Mouse (Mus musculus) myocyte (in vitro differentiated cells): Measurements from ENCODE around the gene Akr1c21. TPM values are rescaled to one million over a fixed set of nuclear protein-coding genes. Genes with fewer than 3 reads are reported as not detected.
"Not testable (repeated sequence)": the region's sequence is repeated elsewhere in the genome, so short reads cannot be mapped to it uniquely, and the experiment has no call there.

Experiments used
- H3K27me3 ChIP-seq: one replicate; pipeline ENCODE4 v1.6.1; 2011; ENCODE audit not compliant: control insufficient read depth, insufficient read depth, insufficient read length
- H3K36me3 ChIP-seq: one replicate; pipeline ENCODE4 v1.6.1; 2011; ENCODE audit not compliant: control insufficient read depth, insufficient read depth
- H3K4me2 ChIP-seq: one replicate; pipeline ENCODE4 v1.6.1; 2011; ENCODE audit warnings: low read depth, control low read depth
- H3K4me3 ChIP-seq: one replicate; pipeline ENCODE4 v1.5.1; 2011; ENCODE audit warnings: mild to moderate bottlenecking, control low read depth, moderate library complexity
- H3K79me2 ChIP-seq: one replicate; pipeline ENCODE4 v1.6.1; 2011; ENCODE audit not compliant: control insufficient read depth, insufficient read depth
- H3ac ChIP-seq: one replicate; pipeline ENCODE4 v1.6.1; 2011; ENCODE audit not compliant: control insufficient read depth, insufficient read length
- CEBPB ChIP-seq: IDR thresholded peaks from 2 replicates; pipeline ENCODE4 v1.6.1; 2011; ENCODE audit warnings: mild to moderate bottlenecking, moderate library complexity; ENCODE audit not compliant: poor library complexity, insufficient read depth, severe bottlenecking
- E2F4 ChIP-seq: IDR thresholded peaks from one replicate; pipeline ENCODE4 v1.6.1; 2011; ENCODE audit warnings: mild to moderate bottlenecking, control low read depth, moderate library complexity; ENCODE audit not compliant: insufficient read depth
- MAX ChIP-seq: IDR thresholded peaks from one replicate; pipeline ENCODE4 v1.6.1; 2011; ENCODE audit warnings: low read depth, mild to moderate bottlenecking, control low read depth
- MYOD1 ChIP-seq, 3 experiments: IDR thresholded peaks; one replicate each; pipeline ENCODE4 v1.6.1; 2011; ENCODE audit warnings: control low read depth in 2 of 3, low read depth in 2 of 3, mild to moderate bottlenecking in 2 of 3, moderate library complexity in 1 of 3; ENCODE audit not compliant: insufficient read length in 2 of 3, control insufficient read depth in 1 of 3
- MYOG ChIP-seq, 3 experiments: IDR thresholded peaks; one replicate each; pipeline ENCODE4 v1.6.1; 2011; ENCODE audit warnings: control low read depth in 2 of 3, low read depth in 2 of 3, mild to moderate bottlenecking in 2 of 3; ENCODE audit not compliant: insufficient read length in 2 of 3, control insufficient read depth in 1 of 3, insufficient read depth in 1 of 3
- POLR2A ChIP-seq: IDR thresholded peaks from one replicate; pipeline ENCODE4 v1.6.1; 2011; ENCODE audit warnings: low read depth, mild to moderate bottlenecking, control low read depth, moderate library complexity; ENCODE audit not compliant: insufficient read length
- POLR2AphosphoS2 ChIP-seq: IDR thresholded peaks from one replicate; pipeline ENCODE4 v1.6.1; 2011; ENCODE audit warnings: low read depth, control low read depth; ENCODE audit not compliant: insufficient read length
- REST ChIP-seq: IDR thresholded peaks from one replicate; pipeline ENCODE4 v1.6.1; 2011; ENCODE audit warnings: mild to moderate bottlenecking, control low read depth, moderate library complexity; ENCODE audit not compliant: insufficient read depth, insufficient read length
- SRF ChIP-seq: IDR thresholded peaks from one replicate; pipeline ENCODE4 v1.6.1; 2011; ENCODE audit warnings: low read depth; ENCODE audit not compliant: control insufficient read depth, insufficient read length
- TCF12 ChIP-seq: IDR thresholded peaks from one replicate; pipeline ENCODE4 v1.6.1; 2011; ENCODE audit warnings: mild to moderate bottlenecking, control low read depth; ENCODE audit not compliant: poor library complexity, insufficient read depth, severe bottlenecking
- TCF3 ChIP-seq: IDR thresholded peaks from one replicate; pipeline ENCODE4 v1.6.1; 2011; ENCODE audit warnings: low read depth, control low read depth; ENCODE audit not compliant: insufficient read length
- USF1 ChIP-seq: IDR thresholded peaks from one replicate; pipeline ENCODE4 v1.6.1; 2011; ENCODE audit warnings: low read depth, mild to moderate bottlenecking, control low read depth, moderate library complexity
- polyA plus RNA-seq: library from polyadenylated mRNA; unstranded; fragments of >200 nt; fragmentation: generic; extraction: Trizol; gene quantifications from one replicate; pipeline ENCODE4 v1.2.1, GENCODE M21; 2012; ENCODE audit warnings: missing spikeins

Gene Akr1c21
- not detected for polyA plus RNA-seq

DNA sequence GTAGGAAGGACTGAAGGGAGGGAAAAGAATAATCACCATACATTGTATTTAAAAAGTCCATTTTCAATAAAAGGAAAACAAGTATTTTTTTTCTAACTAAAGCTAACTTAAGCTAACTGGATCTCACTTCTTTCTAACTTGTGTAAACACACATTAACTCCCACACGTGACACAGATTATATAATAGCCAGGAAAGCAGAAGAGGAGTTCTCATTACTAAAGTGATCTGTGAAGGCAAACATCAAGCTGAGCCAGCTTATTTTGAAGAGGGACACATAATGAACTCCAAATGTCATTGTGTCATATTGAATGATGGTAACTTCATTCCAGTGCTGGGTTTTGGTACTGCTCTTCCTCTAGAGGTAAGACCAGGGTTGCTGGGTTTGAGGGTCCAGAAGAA lies at the start of gene Akr1c21:
Gene Akr1c21, plus strand, starts transcription at position 205 of the 400 bp plus-strand sequence.
- Histone ChIP-seq H3K27me3 (no peaks in the 10 kb centered on the region), H3K79me2 (no peaks in the 10 kb centered on the region), H3K36me3 (no peaks in the 10 kb centered on the region), H3K4me3 (no peak within 1 kb of the TSS), H3ac (no peak within 1 kb of the TSS), H3K4me2 (no peak within 1 kb of the TSS)
- TF ChIP-seq TCF12, result no peak
- TF ChIP-seq MAX, result no peak
- no peak for TF ChIP-seq MYOD1 (IDR thresholded peaks at IDR 0.05; ENCODE audit: control insufficient read depth in 1 of 3, insufficient read length in 2 of 3, low read depth in 2 of 3)
- no peak for TF ChIP-seq USF1
- TF ChIP-seq CEBPB, result no peak
- TF ChIP-seq POLR2AphosphoS2, result no peak
- TF ChIP-seq POLR2A, result no peak
- no peak for TF ChIP-seq MYOG (IDR thresholded peaks at IDR 0.05; ENCODE audit: control insufficient read depth in 1 of 3, insufficient read depth in 1 of 3, insufficient read length in 2 of 3, low read depth in 2 of 3)
- TF ChIP-seq TCF3, result no peak
- TF ChIP-seq SRF, result no peak
- TF ChIP-seq E2F4, result no peak
- no peak for TF ChIP-seq REST

DNA sequence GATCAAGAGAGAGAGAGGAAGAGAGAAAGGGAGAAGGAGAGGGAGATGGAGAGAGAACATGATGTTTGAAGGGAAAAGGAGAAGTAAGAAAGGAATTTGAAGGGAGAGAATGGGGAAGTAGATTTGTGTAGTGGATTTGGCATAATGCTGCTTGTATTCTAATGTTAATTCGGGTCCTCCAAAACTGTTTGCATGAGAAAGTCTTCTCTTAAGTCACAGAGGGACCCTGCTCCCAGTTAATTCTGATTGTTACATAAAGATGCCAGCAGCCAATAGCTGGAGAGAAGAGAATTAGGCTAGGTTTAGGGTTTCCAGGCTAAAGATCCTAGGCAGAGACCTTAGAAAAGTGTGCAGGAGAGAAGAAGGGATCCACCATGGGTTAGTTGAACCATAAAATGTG lies 14.7 kb upstream of the Akr1c21 start:
- H3K4me3 ChIP-seq, result no peak overlapping the region
- no peaks in the 10 kb centered on the region for H3K79me2 ChIP-seq
- H3K36me3 ChIP-seq, result no peaks in the 10 kb centered on the region
- H3K4me2 ChIP-seq, result no peak overlapping the region
- H3ac ChIP-seq, result no peak overlapping the region
- no peaks in the 10 kb centered on the region for H3K27me3 ChIP-seq
- no peak for TF ChIP-seq USF1
- TF ChIP-seq SRF, result no peak
- TF ChIP-seq TCF3, result no peak
- no peak for TF ChIP-seq MAX
- no peak for TF ChIP-seq MYOD1 (IDR thresholded peaks at IDR 0.05; ENCODE audit: control insufficient read depth in 1 of 3, insufficient read length in 2 of 3, low read depth in 2 of 3)
- TF ChIP-seq CEBPB, result no peak
- TF ChIP-seq TCF12, result no peak
- TF ChIP-seq POLR2A, result no peak
- no peak for TF ChIP-seq E2F4
- TF ChIP-seq MYOG (IDR thresholded peaks at IDR 0.05; ENCODE audit: control insufficient read depth in 1 of 3, insufficient read depth in 1 of 3, insufficient read length in 2 of 3, low read depth in 2 of 3), result no peak
- no peak for TF ChIP-seq POLR2AphosphoS2
- no peak for TF ChIP-seq REST

DNA sequence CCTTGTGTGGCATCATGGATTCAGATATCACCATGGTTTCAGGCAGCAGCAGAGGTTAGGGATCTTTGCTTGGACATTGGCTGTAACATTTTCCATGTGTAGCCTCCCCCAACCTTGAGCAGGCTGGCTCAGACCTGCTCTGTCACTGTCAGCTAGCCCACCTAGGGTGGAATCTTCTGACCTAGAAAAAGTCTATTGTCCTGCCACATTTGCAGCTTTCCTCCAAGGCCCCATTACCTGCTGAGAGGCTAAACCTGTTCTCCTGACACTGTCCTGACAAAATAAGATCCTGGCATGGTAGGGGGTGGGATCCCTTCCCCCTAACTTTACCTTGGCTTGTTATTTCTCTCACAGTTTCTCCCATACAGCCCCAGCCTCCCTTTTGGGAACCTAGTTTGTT lies 13.4 kb upstream of the Akr1c21 start:
- Histone ChIP-seq H3K79me2 (no peaks in the 10 kb centered on the region), H3K36me3 (no peaks in the 10 kb centered on the region), H3K4me3 (no peak overlapping the region), H3K4me2 (no peak overlapping the region), H3ac (no peak overlapping the region), H3K27me3 (no peaks in the 10 kb centered on the region)
- TF ChIP-seq SRF, result no peak
- no peak for TF ChIP-seq TCF3
- TF ChIP-seq POLR2AphosphoS2, result no peak
- no peak for TF ChIP-seq E2F4

DNA sequence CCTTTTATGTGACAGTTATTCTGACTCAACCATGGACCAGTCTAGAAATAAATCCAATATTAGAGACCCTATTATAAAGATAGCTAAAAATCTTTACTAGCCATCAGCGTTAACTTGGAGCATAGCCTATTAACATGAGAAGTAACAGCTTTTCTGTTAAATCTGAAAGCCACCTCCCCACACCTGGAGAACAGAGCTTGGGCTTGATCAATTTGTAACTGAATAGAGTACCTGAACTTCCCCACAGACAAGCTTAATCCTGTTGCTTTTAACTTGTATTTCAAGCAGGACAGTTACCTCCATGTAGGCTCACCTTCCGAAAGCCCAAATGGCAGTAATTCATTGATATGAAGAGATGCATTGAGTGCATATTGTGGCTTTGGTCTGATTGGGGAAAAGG lies 7.9 kb upstream of the Akr1c21 start:
- Histone ChIP-seq H3K36me3 (no peaks in the 10 kb centered on the region), H3K4me3 (no peak overlapping the region), H3K4me2 (no peak overlapping the region), H3K79me2 (no peaks in the 10 kb centered on the region), H3K27me3 (no peaks in the 10 kb centered on the region), H3ac (no peak overlapping the region)
- no peak for TF ChIP-seq E2F4
- TF ChIP-seq USF1, result no peak
- no peak for TF ChIP-seq MYOG (IDR thresholded peaks at IDR 0.05; ENCODE audit: control insufficient read depth in 1 of 3, insufficient read depth in 1 of 3, insufficient read length in 2 of 3, low read depth in 2 of 3)
- TF ChIP-seq POLR2A, result no peak
- TF ChIP-seq TCF12, result no peak
- TF ChIP-seq TCF3, result no peak
- TF ChIP-seq CEBPB, result no peak

DNA sequence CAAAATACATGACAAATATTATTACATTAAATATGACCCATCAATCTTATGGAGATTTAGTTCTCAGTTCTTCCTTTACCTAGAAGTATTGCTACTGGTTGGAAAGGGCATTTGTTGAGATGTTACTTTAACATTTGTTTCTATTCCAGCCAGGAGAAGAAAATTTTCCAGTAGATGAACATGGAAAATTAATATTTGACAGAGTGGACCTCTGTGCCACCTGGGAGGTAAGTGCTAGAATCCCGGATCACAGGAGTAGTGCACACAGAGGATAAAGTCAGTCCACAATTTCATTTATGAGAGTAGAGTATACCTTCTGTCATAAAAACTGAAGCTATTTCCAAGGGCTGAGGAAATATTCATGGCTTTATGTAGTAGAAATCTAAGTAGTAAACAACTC lies 3.0 kb downstream of the Akr1c21 start:
- H3K4me2 ChIP-seq, result no peak overlapping the region
- no peaks in the 10 kb centered on the region for H3K79me2 ChIP-seq
- H3K4me3 ChIP-seq, result no peak overlapping the region
- TF ChIP-seq POLR2A (no peak), E2F4 (no peak), POLR2AphosphoS2 (no peak), REST (no peak), SRF (no peak), USF1 (no peak), MYOD1 (IDR thresholded peaks at IDR 0.05; ENCODE audit: control insufficient read depth in 1 of 3, insufficient read length in 2 of 3, low read depth in 2 of 3) (no peak), MAX (no peak), MYOG (IDR thresholded peaks at IDR 0.05; ENCODE audit: control insufficient read depth in 1 of 3, insufficient read depth in 1 of 3, insufficient read length in 2 of 3, low read depth in 2 of 3) (no peak), TCF3 (no peak), CEBPB (no peak), TCF12 (no peak)
- H3K36me3 ChIP-seq, result no peaks in the 10 kb centered on the region
- no peaks in the 10 kb centered on the region for H3K27me3 ChIP-seq
- no peak overlapping the region for H3ac ChIP-seq

DNA sequence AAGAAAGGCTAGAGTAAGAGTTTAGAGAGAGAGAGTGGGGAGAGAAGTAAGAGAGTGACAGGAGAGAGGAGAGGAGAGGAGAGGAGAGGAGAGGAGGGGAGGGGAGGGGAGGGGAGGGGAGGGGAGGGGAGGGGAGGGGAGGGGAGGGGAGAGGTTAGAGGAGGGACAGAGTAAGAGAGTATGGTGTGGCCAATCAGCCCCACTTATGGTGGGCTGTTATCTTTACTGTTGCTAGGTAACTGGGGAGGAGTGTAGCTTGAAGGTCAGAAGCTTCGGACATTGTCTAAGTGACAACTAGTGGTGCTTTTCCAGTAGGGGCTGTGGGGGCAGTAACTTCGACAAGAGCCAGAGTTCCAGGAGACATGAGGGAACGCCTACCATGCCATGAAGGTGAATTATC lies 29.6 kb downstream of the Akr1c21 start:
- not testable (repeated sequence) for H3K36me3 ChIP-seq, H3ac ChIP-seq, H3K4me2 ChIP-seq, H3K79me2 ChIP-seq, H3K4me3 ChIP-seq, H3K27me3 ChIP-seq
